Mouse (Mus musculus) cerebellum, adult 2 months (tissue): ENCODE data around the gene Cep170.

ENCODE experiments used
- CTCF ChIP-seq: fragments of 200-500 bp; IDR thresholded peaks from 2 replicates; pipeline ENCODE4 v1.5.1; 2011; ENCODE audit warnings: low read depth, mild to moderate bottlenecking, control low read depth, low read length, moderate library complexity, borderline replicate concordance; ENCODE audit not compliant: insufficient read depth
- POLR2A ChIP-seq: fragments of 200-500 bp; IDR thresholded peaks from 2 replicates; pipeline ENCODE4 v1.6.1; 2011; ENCODE audit warnings: low read length, control low read depth, borderline replicate concordance; ENCODE audit not compliant: insufficient read depth

- TF ChIP-seq CTCF (peak; percentile 46; the same call in 1 of the 2 replicates), POLR2A (no peak)
Measured at GRCm38 (mm10) chr1:176712436-176712835, 101.4 kb downstream of the Cep170 start.
